Mouse (Mus musculus): ENCODE data around the gene 3110082J24Rik. TPM values are rescaled to one million over a fixed set of nuclear protein-coding genes. Genes with fewer than 3 reads are reported as not detected.
"Not testable (repeated sequence)": the region's sequence is repeated elsewhere in the genome, so short reads cannot be mapped to it uniquely, and the experiment has no call there.

3110082J24Rik gene
- polyA plus RNA-seq, 1 experiment from 2014 or later: 3.1 TPM

- WGBS: 60% methylated on average over 5 of the region's 5 CpGs
Measured at GRCm38 (mm10) chr5:30059607-30060006, 46.3 kb downstream of the 3110082J24Rik start.

DNA sequence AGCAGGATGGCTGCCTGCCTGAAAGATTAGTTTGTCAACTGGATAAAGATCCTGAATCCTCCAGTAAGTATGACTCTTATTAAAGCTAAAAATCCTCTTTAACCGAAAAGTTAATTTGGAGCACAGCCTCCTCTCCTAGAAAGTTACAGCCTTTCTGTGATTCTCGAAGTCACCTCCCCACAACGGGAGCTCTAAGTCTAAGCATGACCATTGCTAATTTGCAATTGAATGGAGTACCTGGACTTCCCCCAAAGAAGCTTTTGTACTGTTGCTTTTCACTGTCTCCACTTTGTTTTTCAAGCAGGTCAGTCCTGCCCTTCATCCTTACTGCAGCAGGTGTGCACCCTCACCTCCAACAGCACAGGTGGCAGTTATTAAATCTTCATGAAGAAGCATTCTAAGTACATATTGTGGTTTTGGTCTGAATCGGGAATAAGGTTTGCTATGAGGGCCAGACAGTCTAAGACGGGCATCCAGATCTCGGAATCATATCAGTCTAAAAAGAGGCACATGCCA lies 47.6 kb downstream of the 3110082J24Rik start:
- H3K9me3 ChIP-seq (replicated peaks): no peaks in the 10 kb centered on the region
- ATAC-seq (ENCODE audit: low FRiP score): no peak
- H3K9ac ChIP-seq (replicated peaks): no peak overlapping the region
- H3K4me2 ChIP-seq: no peak overlapping the region
- H3K4me1 ChIP-seq: no peaks in the 10 kb centered on the region
- WGBS: 58% methylated on average over 6 of the region's 6 CpGs
- H3K27me3 ChIP-seq (replicated peaks): no peaks in the 10 kb centered on the region
- no peak overlapping the region for H3K27ac ChIP-seq (replicated peaks)
- H3K4me3 ChIP-seq (replicated peaks): no peak overlapping the region
- peaks cover 21% of the 10 kb centered on the region for H3K36me3 ChIP-seq

More at GRCm38 (mm10) chr5:30059607-30060006, 46.3 kb downstream of the 3110082J24Rik start:
- H3K9ac ChIP-seq (replicated peaks); ATAC-seq (ENCODE audit: low FRiP score); H3K27ac ChIP-seq (replicated peaks); H3K9me3 ChIP-seq (replicated peaks); H3K4me2 ChIP-seq; H3K27me3 ChIP-seq (replicated peaks); H3K4me3 ChIP-seq (replicated peaks); H3K4me1 ChIP-seq: not testable (repeated sequence)
- peaks cover 25% of the 10 kb centered on the region for H3K36me3 ChIP-seq

Other genes with a start within 250 kb of the 3110082J24Rik start
- gene Il6, start 93.0 kb downstream of the 3110082J24Rik start, polyA plus RNA-seq (2015; fragmentation: Nextera tagmentation; extraction: Ambion mirVana): not detected in 2 replicates
- 40.9 and 93.4 TPM in 2 replicates for gene Tyms, start 32.5 kb downstream of the 3110082J24Rik start, polyA plus RNA-seq (2015; fragmentation: Nextera tagmentation; extraction: Ambion mirVana)
- gene Garem2, start 925 bp downstream of the 3110082J24Rik start, polyA plus RNA-seq (2015; fragmentation: Nextera tagmentation; extraction: Ambion mirVana): 8.2 and 9.6 TPM in 2 replicates
- gene Hadha, start 49.1 kb upstream of the 3110082J24Rik start, polyA plus RNA-seq (2015; fragmentation: Nextera tagmentation; extraction: Ambion mirVana): 67.2 and 89.6 TPM in 2 replicates
- gene Hadhb, start 49.2 kb upstream of the 3110082J24Rik start, polyA plus RNA-seq (2015; fragmentation: Nextera tagmentation; extraction: Ambion mirVana): 57.5 and 86.0 TPM in 2 replicates
- 0.11 TPM in 1 of 2 replicates, not detected in the other for gene Adgrf3, start 99.6 kb upstream of the 3110082J24Rik start, polyA plus RNA-seq (2015; fragmentation: Nextera tagmentation; extraction: Ambion mirVana)
- 25.0 and 26.6 TPM in 2 replicates for gene Selenoi, start 126.5 kb upstream of the 3110082J24Rik start, polyA plus RNA-seq (2015; fragmentation: Nextera tagmentation; extraction: Ambion mirVana)
- 4.1 and 7.1 TPM in 2 replicates for gene Drc1, start 175.3 kb upstream of the 3110082J24Rik start, polyA plus RNA-seq (2015; fragmentation: Nextera tagmentation; extraction: Ambion mirVana)